In genomic region chr5:115844368-115844765, GRCm38 (mm10) we compare ENCODE assay signal across 8 mouse cellular contexts. TPM values are rescaled to one million over a fixed set of nuclear protein-coding genes. Genes with fewer than 3 reads are reported as not detected.
DNase-seq lines count a peak whose midpoint lies in the region; ATAC-seq and TF ChIP-seq lines count a peak whose summit lies in the region.

No protein-coding gene starts in this region.

- WGBS in liver, embryonic 11.5 days: 4% methylated on average over 12 of the region's 12 CpGs
- 6% methylated on average over 12 of the region's 12 CpGs for WGBS in neural tube, embryonic 14.5 days

- peak overlapping the region; percentile 78 for H3K4me2 ChIP-seq in liver, embryonic 11.5 days
- H3K4me2 ChIP-seq in neural tube, embryonic 14.5 days (ENCODE audit: low read depth, low read length): peak overlapping the region; percentile 57

- peak overlapping the region; percentile 36; the same call in 1 of the 2 replicates for H3K27ac ChIP-seq in left cerebral cortex, adult 2 months
- peak overlapping the region; percentile 72 for H3K27ac ChIP-seq in liver, embryonic 11.5 days (ENCODE audit: low read depth, low read length)
- H3K27ac ChIP-seq in neural tube, embryonic 14.5 days (ENCODE audit: low read depth, low read length): no peak overlapping the region

- H3K36me3 ChIP-seq in erythroblast, embryonic 14.5 days (ENCODE audit: control insufficient read depth): peaks cover 37% of the 10 kb centered on the region
- peaks cover 11% of the 10 kb centered on the region; the same call in 1 of the 2 replicates for H3K36me3 ChIP-seq in liver, embryonic 11.5 days (ENCODE audit: control insufficient read depth, insufficient read depth, low read length)
- H3K36me3 ChIP-seq in neural tube, embryonic 14.5 days (ENCODE audit: control insufficient read depth, insufficient read depth, low read length): no peaks in the 10 kb centered on the region

- no peak for DNase-seq in left cerebral cortex, adult 2 months (ENCODE audit: extremely low spot score in 1 of 2, low spot score in 2 of 2)
- DNase-seq in left cerebral cortex, postnatal 10 days (ENCODE audit: extremely low spot score in 1 of 2, low spot score in 2 of 2): no peak
- no peak for DNase-seq in liver, embryonic 11.5 days (ENCODE audit: low spot score)
- DNase-seq in left cerebral cortex, postnatal 4 days: no peak
- no peak for DNase-seq in layer of hippocampus, adult 9-11 months
- no peak for DNase-seq in thymus, postnatal 0 days (ENCODE audit: low spot score)

- H3K27me3 ChIP-seq in erythroblast, embryonic 14.5 days (ENCODE audit: control insufficient read depth): no peaks in the 10 kb centered on the region
- H3K27me3 ChIP-seq in liver, embryonic 11.5 days (replicated peaks; ENCODE audit: control insufficient read depth, insufficient read depth, low read length): no peaks in the 10 kb centered on the region
- H3K27me3 ChIP-seq in neural tube, embryonic 14.5 days (ENCODE audit: control insufficient read depth, insufficient read depth, low read length): no peaks in the 10 kb centered on the region

- peak overlapping the region; percentile 51 for H3K4me3 ChIP-seq in left cerebral cortex, adult 2 months
- H3K4me3 ChIP-seq in erythroblast, embryonic 14.5 days (replicated peaks): peak overlapping the region; percentile 100
- peak overlapping the region; percentile 99 for H3K4me3 ChIP-seq in liver, embryonic 11.5 days (ENCODE audit: low read depth, low read length)
- H3K4me3 ChIP-seq in neural tube, embryonic 14.5 days (ENCODE audit: low read depth, low read length): peak overlapping the region; percentile 42

- TF ChIP-seq CTCF in left cerebral cortex, adult 2 months (IDR thresholded peaks at IDR 0.05): no peak

- peaks cover 9% of the 10 kb centered on the region for H3K9me3 ChIP-seq in erythroblast, embryonic 14.5 days (ENCODE audit: control insufficient read depth, low read length)
- no peaks in the 10 kb centered on the region for H3K9me3 ChIP-seq in liver, embryonic 11.5 days (ENCODE audit: control insufficient read depth, low read length)
- no peaks in the 10 kb centered on the region for H3K9me3 ChIP-seq in neural tube, embryonic 14.5 days (ENCODE audit: control insufficient read depth, low read length)

- intact Hi-C loops in left cerebral cortex, adult 2 months (cut with DNase I): no loop called here
- intact Hi-C loops in left cerebral cortex, postnatal 10 days (cut with DNase I): loop anchor here (5.0 kb wide), 1 partner anchor 63 kb away; no protein-coding TSS in a partner anchor
- intact Hi-C loops in left cerebral cortex, postnatal 4 days (cut with DNase I): no loop called here

- H3K9ac ChIP-seq in liver, embryonic 11.5 days (ENCODE audit: low read depth, low read length): peak overlapping the region; percentile 79
- H3K9ac ChIP-seq in neural tube, embryonic 14.5 days (replicated peaks; ENCODE audit: low read depth, low read length): peak overlapping the region; percentile 34; the same call in 1 of the 2 replicates

- H3K4me1 ChIP-seq in erythroblast, embryonic 14.5 days (ENCODE audit: control insufficient read depth): peaks cover 45% of the 10 kb centered on the region
- H3K4me1 ChIP-seq in liver, embryonic 11.5 days (replicated peaks; ENCODE audit: control insufficient read depth, insufficient read depth, low read length): peaks cover 15% of the 10 kb centered on the region
- H3K4me1 ChIP-seq in neural tube, embryonic 14.5 days (ENCODE audit: control insufficient read depth, insufficient read depth, low read length): peaks cover 5% of the 10 kb centered on the region; the same call in 1 of the 2 replicates

- ATAC-seq in liver, embryonic 11.5 days (replicated peaks; ENCODE audit: low FRiP score): peak; percentile 16
- ATAC-seq in neural tube, embryonic 14.5 days (ENCODE audit: low read depth): no peak

RNA-seq across cellular contexts. Expression of gene Cit, which starts 0.7 kb away (rescaled TPM):
- total RNA-seq in left cerebral cortex, adult 2 months (2021): 100 to 1,000 TPM; 204 to 209 TPM
- 100 to 1,000 TPM; 105 to 116 TPM for total RNA-seq in left cerebral cortex, postnatal 10 days (2021)
- 13.6 and 14.1 TPM in 2 replicates for polyA plus RNA-seq in erythroblast, embryonic 14.5 days (2012)
- 55.1 and 58.4 TPM in 2 replicates for polyA plus RNA-seq in liver, embryonic 11.5 days (2014; fragmentation: Nextera tagmentation; extraction: Ambion mirVana)
- polyA plus RNA-seq in neural tube, embryonic 14.5 days (2014; fragmentation: Nextera tagmentation; extraction: Ambion mirVana): 22.1 and 34.0 TPM in 2 replicates
- total RNA-seq in left cerebral cortex, postnatal 4 days (2021): 10 to 100 TPM; 41.9 to 47.1 TPM
- polyA plus RNA-seq in thymus, postnatal 0 days (2015; fragmentation: Nextera tagmentation; extraction: Ambion mirVana): 16.4 and 19.9 TPM in 2 replicates

Comparison
In these comparisons a context has a peak if more than half of its experiments do, and no peak if none do; other contexts are left out.
1. H3K4me3 ChIP-seq: peak in every context shown above with its lines; median percentile 100 in erythroblast, embryonic 14.5 days; 99 in liver, embryonic 11.5 days; 51 in left cerebral cortex, adult 2 months; 42 in neural tube, embryonic 14.5 days.